Mouse (Mus musculus): ENCODE results near the gene Lyrm9.
"Not testable (repeated sequence)": the region's sequence is repeated elsewhere in the genome, so short reads cannot be mapped to it uniquely, and the experiment has no call there.

Lyrm9 gene

GRCm38 (mm10) chr11:78849859-78850258 lies 23.5 kb downstream of the Lyrm9 start:
- in situ Hi-C loops (cut with MseI, MboI), result loop anchor here in 1 of 2 experiments (10.0 kb wide), 1 partner anchor 75 kb away; the partner anchor contains the start of gene Nos2

GRCm38 (mm10) chr11:78851216-78851870 lies 25.0 kb downstream of the Lyrm9 start:
- in situ Hi-C loops (cut with MseI, MboI), result loop anchor here in 1 of 2 experiments (10.0 kb wide), 1 partner anchor 73 kb away; the partner anchor contains the start of gene Nos2

GRCm38 (mm10) chr11:78851871-78852265 lies 25.5 kb downstream of the Lyrm9 start:
- in situ Hi-C loops (cut with MseI, MboI), result loop anchor here in 1 of 2 experiments (10.0 kb wide), 1 partner anchor 73 kb away; the partner anchor contains the start of gene Nos2

- in situ Hi-C loops (cut with MseI, MboI), result loop anchor here in 1 of 2 experiments (10.0 kb wide), 1 partner anchor 72 kb away; the partner anchor contains the start of gene Nos2
These were observed 26.1 kb downstream of the Lyrm9 start for GRCm38 (mm10) chr11:78852529-78852928.

- in situ Hi-C loops (cut with MseI, MboI), result loop anchor here (5.0 to 10.0 kb wide), 3 partner anchors 66 to 101 kb away; partner anchors contain the start of gene Nos2 (in 2 of the 2)
These were observed 29.9 kb downstream of the Lyrm9 start for GRCm38 (mm10) chr11:78856310-78856709.

- in situ Hi-C loops (cut with MseI, MboI), result loop anchor here (5.0 to 10.0 kb wide), 3 partner anchors 65 to 100 kb away; partner anchors contain the start of gene Nos2 (in 2 of the 2)
These were observed 31.2 kb downstream of the Lyrm9 start for GRCm38 (mm10) chr11:78857611-78858010.

- in situ Hi-C loops (cut with MseI, MboI), result no loop called here
These were observed 37.5 kb downstream of the Lyrm9 start for GRCm38 (mm10) chr11:78863898-78864297.

GRCm38 (mm10) chr11:78864567-78865278 lies 38.3 kb downstream of the Lyrm9 start:
- in situ Hi-C loops (cut with MseI, MboI), result no loop called here

- in situ Hi-C loops (cut with MseI, MboI), result no loop called here
These were observed 38.9 kb downstream of the Lyrm9 start for GRCm38 (mm10) chr11:78865314-78865713.

- in situ Hi-C loops (cut with MseI, MboI), result no loop called here
These were observed 40.1 kb downstream of the Lyrm9 start for GRCm38 (mm10) chr11:78866486-78866885.

GRCm38 (mm10) chr11:78867696-78868095 lies 41.3 kb downstream of the Lyrm9 start:
- in situ Hi-C loops (cut with MseI, MboI), result no loop called here

GRCm38 (mm10) chr11:78869205-78869604 lies 42.8 kb downstream of the Lyrm9 start:
- in situ Hi-C loops (cut with MseI, MboI), result not testable (repeated sequence)

GRCm38 (mm10) chr11:78870891-78871290 lies 44.5 kb downstream of the Lyrm9 start:
- in situ Hi-C loops (cut with MseI, MboI), result no loop called here

GRCm38 (mm10) chr11:78872782-78873181 lies 46.4 kb downstream of the Lyrm9 start:
- in situ Hi-C loops (cut with MseI, MboI), result no loop called here

GRCm38 (mm10) chr11:78879727-78880126 lies 53.3 kb downstream of the Lyrm9 start:
- in situ Hi-C loops (cut with MseI, MboI), result no loop called here

- in situ Hi-C loops (cut with MseI, MboI), result no loop called here
These were observed 60.3 kb downstream of the Lyrm9 start for GRCm38 (mm10) chr11:78886693-78887092.

- in situ Hi-C loops (cut with MseI, MboI), result no loop called here
These were observed 61.0 kb downstream of the Lyrm9 start for GRCm38 (mm10) chr11:78887102-78887971.

GRCm38 (mm10) chr11:78889156-78889555 lies 62.8 kb downstream of the Lyrm9 start:
- in situ Hi-C loops (cut with MseI, MboI), result no loop called here
